Mouse (Mus musculus) urinary bladder, postnatal 10 days (tissue): ENCODE results near the gene A430089I19Rik.
"Not testable (repeated sequence)": the region's sequence is repeated elsewhere in the genome, so short reads cannot be mapped to it uniquely, and the experiment has no call there.

Experiments used
- DNase-seq: peaks from one replicate; pipeline ENCODE4 v3.0.0; 2022; ENCODE audit warnings: low spot score

Gene A430089I19Rik

GRCm38 (mm10) chr5:94306696-94307095, at the start of gene A430089I19Rik:
A430089I19Rik (minus strand) TSS chr5:94306796.
- not testable (repeated sequence) for DNase-seq

DNA sequence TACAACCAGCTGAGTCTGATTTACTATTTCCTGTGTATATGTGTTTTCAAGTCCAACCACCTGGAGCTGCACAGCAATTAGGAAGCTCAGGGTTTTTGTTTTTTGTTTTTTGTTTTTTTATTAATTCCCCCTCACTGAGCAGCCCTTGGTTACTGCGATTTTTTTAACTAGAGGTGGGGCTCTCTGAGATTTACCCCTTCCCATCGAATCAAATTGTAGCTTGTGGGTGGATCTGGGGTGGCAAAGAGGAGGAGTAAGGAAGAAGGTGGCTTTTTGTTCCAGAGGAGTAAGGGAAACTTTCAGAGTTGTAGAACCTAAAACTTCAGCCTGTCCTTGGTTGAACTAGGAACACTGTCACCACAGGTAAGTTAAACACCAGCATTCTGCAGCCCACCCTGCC, 32.9 kb upstream of the A430089I19Rik start, which contains the start of gene AA792892:
Gene AA792892, plus strand, starts transcription at position 301 of the 400 bp plus-strand sequence.
- DNase-seq: not testable (repeated sequence)

DNA sequence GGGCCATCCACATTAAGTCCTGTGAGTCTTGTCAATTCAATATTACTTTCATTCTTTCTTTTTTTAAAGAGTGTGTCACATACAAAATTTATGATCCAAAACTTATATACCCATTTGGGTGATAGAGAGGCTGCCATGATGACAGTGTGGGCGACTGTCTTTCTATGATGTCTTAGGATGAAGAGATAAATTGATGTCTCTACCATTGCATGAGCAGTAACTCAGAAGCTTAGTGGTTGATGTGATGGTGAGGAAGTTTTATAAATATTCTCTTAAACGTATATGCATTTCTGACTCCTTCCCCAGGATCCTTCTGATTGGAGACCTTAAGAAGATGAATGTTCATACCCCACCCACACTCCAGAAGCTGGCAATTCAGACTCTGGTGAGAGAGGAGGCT, 7.5 kb upstream of the A430089I19Rik start, which contains the start of gene Gm6502:
Gene Gm6502, plus strand, starts transcription at position 301 of the 400 bp plus-strand sequence.
- not testable (repeated sequence) for DNase-seq
